Mouse (Mus musculus): ENCODE results near the gene Baz2b.

The Baz2b gene

DNA sequence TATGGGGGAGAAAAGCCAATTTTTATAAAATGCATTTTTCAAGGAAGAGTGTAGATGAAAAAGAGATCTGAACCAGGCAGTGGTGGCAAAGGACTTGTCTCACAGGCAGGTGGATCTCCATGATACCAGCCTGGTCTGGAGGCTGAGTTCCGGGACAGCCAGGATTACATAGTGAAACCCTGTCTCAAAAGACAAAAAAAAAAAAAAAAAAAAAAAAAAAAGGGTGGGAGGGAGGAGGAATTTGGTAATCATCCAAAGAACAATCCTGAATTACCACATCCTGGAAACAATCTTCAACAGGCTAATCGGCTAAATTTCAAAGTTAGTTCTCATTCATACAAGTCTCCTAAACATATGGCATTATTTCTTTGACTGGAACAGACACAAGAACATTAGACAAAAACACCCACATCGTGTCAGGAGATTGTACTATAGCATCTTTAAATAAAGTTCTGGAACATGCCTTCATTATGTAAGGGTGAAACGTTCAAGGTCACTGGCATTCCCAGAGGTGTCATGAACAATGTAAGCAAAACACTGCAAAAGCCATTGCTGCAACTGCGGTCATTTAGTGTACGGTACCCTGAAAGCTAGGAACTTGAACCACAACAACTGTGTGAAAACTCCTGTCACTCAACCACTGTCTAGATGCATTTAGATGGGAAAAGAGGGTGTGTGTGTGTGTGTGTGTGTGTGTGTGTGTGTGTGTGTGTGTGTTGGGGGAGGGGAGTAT is 230.0 kb downstream of the Baz2b start:
- in situ Hi-C loops (cut with MboI; ENCODE audit: unreplicated experiment in 2 of 2): no loop called here

DNA sequence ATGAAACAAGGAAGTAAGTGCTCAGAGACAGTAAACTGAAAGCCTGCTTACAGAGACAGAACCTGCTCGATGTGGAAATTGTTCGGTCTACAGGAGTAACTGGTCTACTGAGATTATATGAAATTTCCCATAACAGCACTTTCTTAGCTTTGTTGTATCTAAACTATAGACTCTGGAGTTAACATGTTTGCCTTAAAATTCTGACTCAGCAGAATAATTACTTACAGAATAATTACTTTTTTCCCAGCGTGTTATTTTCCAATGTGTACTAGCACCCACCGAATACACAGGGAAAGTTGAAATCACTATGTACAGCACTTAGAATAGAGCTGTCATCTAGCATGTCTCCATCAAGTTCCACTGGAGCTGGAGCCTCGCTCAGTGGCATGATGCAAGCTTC is 233.0 kb downstream of the Baz2b start:
- in situ Hi-C loops (cut with MboI; ENCODE audit: unreplicated experiment in 2 of 2): no loop called here

DNA sequence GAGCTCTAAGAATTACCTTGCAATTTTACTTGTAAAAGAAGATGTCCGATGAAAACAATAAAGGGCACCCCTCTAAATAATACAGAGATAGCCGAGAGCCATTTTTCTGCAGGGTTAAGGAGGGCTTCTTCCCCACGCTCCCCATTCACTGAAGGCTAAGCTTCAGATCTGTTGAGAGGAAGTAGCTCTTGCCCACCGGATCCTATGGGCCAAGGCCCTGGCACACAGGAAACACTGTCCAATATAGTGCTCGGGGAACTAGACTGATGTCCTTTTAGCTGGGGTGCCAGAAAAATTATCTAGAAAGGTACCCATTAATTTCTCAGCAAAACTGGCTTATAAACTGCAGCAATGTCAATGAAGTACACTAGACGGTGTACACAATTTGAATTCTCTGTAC is 233.9 kb downstream of the Baz2b start:
- in situ Hi-C loops (cut with MboI; ENCODE audit: unreplicated experiment in 2 of 2): no loop called here

DNA sequence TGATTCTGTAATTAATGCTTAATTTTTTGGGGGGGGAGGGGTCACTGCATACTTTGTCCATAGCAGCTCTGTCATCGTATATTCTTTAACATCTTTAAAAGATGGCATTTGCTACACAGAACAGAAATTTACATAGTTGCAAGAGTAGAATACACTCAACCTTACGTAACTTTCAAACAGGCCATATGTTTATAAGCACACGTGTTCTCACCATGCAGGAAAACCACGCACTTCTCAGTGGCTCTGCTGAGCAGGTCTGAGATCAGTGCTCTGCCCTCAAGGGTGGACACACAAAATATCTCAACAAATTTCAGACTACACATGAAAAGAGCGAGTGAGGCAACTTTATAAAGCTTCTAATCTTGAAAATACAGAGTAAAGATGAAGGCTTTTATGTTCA is 235.7 kb downstream of the Baz2b start:
- in situ Hi-C loops (cut with MboI; ENCODE audit: unreplicated experiment in 2 of 2): no loop called here

DNA sequence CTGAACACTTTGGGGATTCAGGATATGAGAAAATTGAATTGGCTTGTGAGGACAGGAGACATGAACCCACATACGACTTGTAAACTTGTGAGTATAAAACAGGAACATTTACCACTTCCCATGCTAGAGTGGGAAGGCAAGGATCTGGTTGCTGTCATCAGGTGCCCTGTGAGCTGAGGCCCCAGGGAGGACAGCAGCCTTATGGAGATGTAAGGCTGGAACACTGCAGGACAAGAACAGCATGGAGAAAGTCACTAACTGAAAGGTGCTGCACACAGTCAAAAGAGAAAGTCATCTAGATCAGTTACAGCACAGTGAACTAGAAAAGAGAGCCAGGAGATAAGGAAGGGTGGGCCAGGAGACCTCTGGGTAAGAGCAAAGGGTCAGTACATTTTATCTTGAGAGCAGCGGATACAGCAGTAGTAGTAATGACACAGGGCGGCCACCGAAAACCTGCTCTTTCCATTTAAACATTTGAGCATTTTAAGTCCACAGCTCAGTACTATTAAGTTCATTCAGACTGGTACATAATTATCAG is 236.5 kb downstream of the Baz2b start:
- in situ Hi-C loops (cut with MboI; ENCODE audit: unreplicated experiment in 2 of 2): no loop called here

DNA sequence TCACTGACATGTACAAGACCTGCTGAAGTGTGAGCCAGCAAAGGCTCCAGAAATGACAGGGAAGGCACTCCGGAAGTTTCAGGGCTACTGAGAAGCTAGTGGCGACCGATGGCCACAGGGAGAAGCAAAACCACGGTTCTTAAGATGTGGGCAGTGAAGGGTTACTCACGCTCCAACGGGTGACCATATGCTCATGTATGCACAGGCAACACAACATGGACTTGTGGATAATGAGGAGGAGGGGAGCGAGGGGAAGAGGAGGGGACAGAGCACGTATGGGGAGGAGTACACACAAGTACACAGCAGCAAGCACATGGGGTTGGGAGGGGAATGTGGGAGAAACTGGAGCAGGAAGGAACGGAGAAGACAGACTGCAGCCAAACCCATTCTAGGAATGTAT is 239.1 kb downstream of the Baz2b start:
- in situ Hi-C loops (cut with MboI; ENCODE audit: unreplicated experiment in 2 of 2): no loop called here

DNA sequence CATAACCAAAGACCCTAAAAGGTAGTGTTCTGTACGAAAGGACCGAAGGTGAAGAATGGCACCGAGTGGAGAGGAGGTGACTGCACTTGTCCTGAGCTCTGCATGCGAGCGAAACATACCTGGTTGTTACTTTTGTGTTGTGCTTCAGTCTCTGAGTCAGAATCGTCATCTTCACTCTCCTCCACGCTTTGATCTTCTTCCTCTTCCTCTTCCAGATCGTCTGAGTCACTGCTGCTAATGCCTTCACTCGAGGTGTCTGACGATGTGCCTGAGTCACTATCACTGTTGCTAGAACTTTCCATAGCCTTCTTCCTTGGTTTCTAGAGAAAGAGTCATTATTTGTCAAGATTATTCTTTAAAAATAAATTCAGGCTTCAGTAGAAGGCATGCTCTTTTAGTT is 240.5 kb downstream of the Baz2b start:
- in situ Hi-C loops (cut with MboI; ENCODE audit: unreplicated experiment in 2 of 2): no loop called here

DNA sequence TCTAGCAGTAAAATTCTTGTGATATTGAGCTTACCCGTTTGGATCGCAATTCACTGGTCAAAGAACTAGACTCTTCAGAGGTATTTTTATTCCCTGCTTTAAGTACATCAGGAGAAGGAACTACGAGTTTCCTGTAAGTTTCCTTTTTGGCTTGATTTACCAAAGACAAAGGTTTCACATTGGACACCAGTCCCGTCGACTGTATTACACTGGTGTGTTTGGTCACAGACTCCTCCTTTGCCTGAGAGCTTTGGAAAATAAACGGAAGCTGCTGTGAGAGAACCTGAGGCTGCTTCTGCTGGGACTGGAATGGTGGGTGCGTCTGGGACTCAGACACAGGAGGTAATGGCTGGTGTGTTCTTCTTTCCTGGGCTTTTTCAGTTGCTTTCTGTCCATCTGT is 241.0 kb downstream of the Baz2b start:
- in situ Hi-C loops (cut with MboI; ENCODE audit: unreplicated experiment in 2 of 2): no loop called here

DNA sequence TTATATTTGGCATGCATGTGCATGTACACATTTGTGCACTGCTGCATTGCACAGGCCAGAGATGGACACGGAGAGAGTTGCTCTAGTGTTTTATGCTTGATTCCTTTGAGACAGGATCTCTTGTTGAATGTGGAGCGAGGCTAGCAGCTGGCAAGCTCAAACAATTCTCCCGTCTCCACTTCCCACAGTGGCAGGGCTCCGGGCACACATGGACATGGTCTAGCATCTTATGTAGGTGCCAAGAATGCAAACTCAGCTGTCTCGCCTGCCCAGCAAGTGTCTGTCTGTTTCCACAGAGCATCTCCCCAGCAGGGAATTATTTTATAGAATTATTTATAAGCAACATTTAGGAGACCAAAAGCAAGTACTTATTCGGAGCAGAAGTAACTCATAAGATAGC is 243.2 kb downstream of the Baz2b start:
- in situ Hi-C loops (cut with MboI; ENCODE audit: unreplicated experiment in 2 of 2): no loop called here

DNA sequence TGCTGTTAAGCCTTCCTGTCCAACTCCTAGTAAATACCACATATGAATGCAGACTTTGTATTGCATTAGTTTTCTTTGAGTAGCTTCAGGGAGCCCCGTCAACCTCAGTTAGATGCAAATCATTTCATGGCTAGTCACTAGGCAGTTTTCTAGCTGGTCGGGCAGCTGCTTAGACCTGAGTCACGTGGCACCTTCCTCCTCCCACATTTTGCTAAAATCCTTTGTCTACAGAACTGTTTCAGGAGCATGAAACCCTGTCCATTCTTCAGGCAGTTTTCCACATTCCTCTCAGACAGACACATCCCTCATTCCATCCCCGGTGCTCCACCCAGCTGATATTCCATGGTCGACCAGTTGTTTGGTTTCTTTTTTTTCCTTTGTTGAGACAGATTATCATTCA is 246.6 kb downstream of the Baz2b start:
- in situ Hi-C loops (cut with MboI; ENCODE audit: unreplicated experiment in 2 of 2): no loop called here

DNA sequence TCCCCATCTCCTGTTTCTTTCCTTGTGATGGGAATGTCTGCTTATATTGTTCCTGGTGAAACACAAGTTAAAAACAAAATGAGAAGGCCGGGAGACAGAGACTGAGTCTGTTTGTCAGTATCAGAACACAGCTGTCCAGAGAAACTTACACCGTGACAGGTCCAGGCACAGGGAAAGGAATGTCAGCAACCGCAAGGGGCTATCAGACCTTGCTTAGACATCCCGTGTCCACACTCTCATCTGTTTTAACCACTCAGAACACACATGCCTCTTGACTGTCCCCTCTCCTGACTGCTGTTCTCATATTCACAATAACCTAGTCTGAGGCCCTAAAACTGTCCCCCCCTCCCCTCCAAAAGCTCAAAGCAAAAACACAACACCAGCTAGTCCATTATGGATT is 247.1 kb downstream of the Baz2b start:
- in situ Hi-C loops (cut with MboI; ENCODE audit: unreplicated experiment in 2 of 2): no loop called here

DNA sequence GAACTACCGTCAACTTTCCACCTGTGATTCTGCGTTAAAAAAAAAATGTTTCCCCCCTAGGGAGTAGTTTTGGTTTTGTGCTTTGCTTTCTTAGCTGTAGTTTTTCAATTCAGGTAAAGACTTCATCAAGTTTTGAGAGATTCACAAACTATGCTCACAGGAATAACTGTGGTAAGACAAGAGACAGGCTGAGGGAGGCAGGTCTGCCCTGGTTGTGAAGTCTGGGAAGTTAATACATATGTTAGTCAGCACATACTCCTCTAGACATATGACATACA is 249.2 kb downstream of the Baz2b start:
- in situ Hi-C loops (cut with MboI; ENCODE audit: unreplicated experiment in 2 of 2): no loop called here

DNA sequence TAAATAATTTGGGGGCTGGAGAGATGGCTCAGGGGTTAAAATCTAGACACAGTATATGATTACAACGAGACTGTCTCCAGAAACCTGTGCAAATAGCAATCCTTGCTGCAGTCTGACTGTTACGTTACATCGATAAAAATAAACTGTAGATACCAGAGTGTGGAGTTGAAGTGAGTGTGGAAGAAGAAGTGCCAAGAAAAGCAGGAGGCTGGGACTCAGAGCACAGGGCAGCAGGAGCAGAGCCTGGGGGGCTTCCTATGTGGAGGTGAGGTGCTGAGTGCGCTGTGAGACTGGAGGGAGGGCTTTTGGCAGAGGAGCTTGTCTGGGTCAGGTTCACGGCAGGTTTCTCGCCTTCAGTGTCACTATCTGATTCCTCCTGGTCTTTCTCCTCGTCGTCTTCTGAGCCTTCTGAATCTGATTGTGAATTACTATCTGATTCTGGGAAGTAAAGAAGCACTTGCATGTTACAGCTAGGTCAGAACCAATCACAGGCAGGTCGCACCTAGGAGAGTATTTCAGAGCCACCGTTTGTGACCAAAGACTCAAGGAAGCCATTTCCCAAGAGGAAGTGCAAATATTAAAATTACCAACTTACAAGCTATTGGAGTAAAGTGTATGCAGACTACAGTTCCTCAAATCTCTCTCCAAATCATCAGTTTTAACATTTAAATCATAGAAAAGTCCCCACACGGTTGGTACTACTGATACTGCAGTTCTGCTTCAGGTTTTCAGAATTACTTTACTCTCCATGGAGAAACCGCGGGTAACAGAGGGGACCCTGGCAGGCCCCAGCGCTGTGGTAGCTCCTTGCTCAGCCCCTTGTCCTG is 249.8 kb downstream of the Baz2b start:
- in situ Hi-C loops (cut with MboI; ENCODE audit: unreplicated experiment in 2 of 2): no loop called here

DNA sequence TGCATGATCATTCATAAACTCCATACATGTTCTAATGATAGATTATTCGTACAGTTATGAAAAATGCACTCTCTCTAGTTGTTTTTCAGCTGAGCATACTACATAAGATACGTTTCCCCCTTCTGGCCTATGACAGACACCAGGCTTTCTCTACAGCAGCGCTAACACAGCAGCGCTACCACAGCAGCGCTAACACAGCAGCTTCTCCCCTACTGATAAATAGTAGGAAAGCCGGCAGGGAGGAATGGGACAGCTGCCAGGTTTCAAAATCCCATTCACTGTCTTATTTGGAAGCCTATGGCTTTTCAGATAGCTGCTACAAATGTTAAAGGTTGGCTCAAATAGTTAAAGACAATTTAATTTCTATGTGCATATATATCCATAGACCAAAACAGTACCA is 251.1 kb downstream of the Baz2b start:
- in situ Hi-C loops (cut with MboI; ENCODE audit: unreplicated experiment in 2 of 2): no loop called here

DNA sequence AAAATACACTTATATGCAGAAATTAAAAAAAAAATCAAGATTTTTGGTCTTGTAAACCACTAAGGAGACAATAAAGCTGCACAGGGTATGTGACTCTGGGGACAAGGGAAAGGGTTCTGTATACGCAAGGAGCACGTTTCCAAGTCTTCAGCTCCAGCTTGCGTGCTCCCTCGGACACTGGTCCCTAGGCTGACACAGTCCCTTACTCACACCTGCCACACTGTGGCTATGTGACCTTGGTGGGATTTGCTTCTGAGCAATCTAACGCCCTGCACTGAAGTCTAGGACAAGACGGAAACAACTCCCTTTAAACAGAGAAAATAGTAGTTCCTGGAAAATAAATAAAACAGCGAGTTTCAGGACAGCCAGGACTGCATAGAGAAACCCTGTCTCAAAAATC is 253.7 kb downstream of the Baz2b start:
- in situ Hi-C loops (cut with MboI; ENCODE audit: unreplicated experiment in 2 of 2): no loop called here

DNA sequence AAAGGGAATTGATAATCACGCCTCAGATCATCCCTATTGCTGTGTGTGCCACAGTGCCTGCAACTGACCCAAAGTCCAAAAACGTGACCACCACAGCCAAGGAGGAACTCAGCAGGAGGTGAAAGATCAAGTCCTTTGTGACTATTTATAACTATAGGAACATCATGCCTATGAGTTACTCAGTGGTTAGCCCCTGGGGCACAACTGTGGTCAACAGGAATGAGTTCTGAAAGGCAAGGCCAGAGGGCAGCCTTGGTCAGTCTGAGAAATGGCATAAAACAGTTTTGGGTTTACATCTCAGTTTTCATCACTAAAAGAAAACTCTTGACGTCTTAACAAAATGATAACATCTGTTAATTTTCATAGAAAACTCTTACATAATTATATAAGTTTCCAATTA is 254.8 kb downstream of the Baz2b start:
- in situ Hi-C loops (cut with MboI; ENCODE audit: unreplicated experiment in 2 of 2): no loop called here

DNA sequence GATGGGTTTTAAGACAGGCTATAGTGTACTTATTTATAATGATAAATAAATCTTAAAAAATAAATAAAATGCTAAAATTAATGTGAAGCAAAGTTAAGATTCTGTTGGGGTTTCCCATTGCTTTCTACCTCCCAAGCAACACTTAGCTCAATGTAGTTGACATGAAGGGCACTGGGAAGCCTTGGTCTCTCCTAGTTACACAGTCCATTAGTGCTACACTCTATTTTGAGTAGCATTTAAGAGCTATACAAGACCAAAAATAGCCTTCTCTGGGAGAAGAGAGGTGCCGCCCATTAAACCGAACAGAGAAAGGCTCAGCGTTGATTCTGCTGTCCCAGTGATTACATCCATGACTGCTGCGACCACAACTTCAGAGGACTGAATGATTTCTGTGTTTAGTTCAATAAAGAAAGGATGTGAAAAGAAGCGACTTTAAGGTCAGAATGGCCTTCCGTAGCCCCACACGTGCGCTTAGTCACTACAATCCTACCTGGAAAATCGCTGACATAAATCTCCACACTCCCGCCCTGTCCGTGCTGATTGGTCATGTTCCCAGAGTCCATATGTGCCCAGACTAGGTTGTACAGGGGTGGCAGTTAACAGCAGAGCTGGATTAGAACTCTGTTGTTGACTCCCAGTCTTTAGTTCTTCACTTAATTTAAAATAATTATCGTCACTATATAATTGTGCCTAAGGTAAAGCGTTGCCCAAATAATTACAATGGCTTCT is 257.2 kb downstream of the Baz2b start:
- in situ Hi-C loops (cut with MboI; ENCODE audit: unreplicated experiment in 2 of 2): no loop called here

DNA sequence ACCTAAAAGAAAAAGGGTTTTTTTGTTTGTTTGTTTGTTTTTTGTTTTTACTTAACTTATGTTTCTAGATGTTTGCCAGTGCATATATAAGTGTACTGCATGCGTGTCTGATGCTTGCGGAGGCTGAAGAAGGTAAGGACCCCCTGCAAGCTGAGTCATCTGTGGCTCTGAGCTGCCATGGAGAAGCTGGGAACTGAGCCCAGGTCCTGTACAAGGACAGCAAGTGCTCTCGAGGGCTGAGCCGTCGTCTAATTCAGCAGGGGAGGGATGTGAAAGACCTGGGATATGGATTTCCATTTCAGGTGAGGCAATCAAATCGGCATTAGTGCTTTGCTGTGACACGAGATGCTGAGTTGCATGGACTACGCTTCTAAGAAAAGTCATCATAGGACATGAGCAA is 257.9 kb downstream of the Baz2b start:
- in situ Hi-C loops (cut with MboI; ENCODE audit: unreplicated experiment in 2 of 2): no loop called here

DNA sequence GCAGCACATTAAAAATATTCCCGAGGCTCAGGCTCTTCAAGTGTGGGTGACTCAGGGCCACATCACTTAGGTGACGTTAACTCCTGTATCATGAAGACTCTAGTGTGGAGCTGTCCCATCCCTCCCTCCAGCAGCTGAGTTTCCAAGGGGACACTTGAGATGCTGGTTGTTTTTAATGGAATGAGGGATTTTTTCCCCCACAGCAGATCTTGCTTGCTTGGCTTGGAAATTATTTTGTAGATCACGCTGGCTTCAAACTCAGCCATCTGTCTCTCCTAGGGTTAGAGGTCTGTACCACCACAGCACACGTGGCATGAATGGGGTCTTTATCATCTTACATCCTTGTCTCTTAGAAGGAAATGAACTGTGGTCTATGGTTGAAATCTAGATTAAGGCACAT is 258.5 kb downstream of the Baz2b start:
- in situ Hi-C loops (cut with MboI; ENCODE audit: unreplicated experiment in 2 of 2): no loop called here

DNA sequence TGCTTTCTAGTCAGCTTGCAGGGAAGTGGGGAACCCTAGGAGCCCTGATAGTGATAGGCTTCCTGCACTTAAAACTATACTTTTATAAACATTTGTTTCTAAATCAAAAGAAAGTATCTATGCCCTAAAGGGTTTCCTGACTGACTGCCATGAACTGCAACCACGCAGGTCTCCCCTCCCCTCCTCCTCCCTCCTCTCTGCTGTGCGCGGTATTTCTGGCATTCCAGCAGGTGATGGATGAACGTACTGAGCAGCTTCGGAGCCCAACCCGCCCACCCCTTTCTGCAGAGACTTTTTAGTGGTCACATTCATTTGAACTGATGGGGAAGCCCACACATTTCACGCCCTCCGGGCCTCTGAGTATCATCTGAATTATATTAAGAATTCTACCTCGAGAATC is 273.3 kb downstream of the Baz2b start:
- in situ Hi-C loops (cut with MboI; ENCODE audit: unreplicated experiment in 2 of 2): no loop called here

DNA sequence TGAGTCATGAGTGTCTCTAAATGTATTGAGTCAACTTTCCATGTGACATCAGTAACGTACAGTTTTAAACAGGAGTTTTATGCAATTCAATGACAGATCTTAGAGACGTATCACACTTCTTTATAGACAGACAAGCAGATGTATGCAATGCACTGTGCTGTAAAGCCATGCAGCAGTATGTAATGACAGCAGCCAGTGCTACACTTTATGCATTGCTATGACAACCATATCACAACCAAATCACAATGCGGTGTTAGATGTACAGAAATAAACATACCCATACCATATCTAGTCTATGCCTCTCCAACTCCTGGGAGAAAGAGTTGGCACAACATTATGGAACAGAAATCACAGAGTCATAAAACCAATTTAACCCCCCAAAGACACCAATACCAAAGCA is 276.5 kb downstream of the Baz2b start:
- in situ Hi-C loops (cut with MboI; ENCODE audit: unreplicated experiment in 2 of 2): no loop called here

DNA sequence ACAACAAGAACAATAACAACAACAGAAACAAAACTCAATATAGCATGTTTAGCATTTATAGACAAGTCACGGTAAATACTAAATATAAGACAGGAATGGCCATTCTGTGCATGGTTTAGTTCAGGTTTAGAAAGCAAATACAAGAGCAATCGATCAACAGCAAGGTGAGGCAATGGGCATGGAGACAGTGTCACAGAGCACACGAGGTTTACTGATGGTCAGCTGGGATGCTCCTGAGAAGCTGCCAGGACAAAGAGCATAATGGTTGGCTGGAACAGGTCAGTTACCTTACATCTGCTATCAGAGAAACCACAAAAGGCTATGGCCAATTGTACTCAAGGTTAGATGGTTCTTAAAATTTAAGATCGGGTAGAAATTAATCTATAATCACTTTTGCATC is 277.4 kb downstream of the Baz2b start:
- in situ Hi-C loops (cut with MboI; ENCODE audit: unreplicated experiment in 2 of 2): no loop called here

Measured in v-Abl transformed pro-B cells (cell line).